Mouse (Mus musculus) skeletal muscle tissue, adult 2 months (tissue): Measurements from ENCODE around the gene Gpr19.
A peak's percentile ranks its signal among the peaks of the same experiment; 100 is the strongest.

Experiments
- DNase-seq: peaks from one replicate; pipeline ENCODE4 v3.0.0-alpha.2; 2012; ENCODE audit warnings: low read depth, low spot score

The Gpr19 gene

GRCm38 (mm10) chr6:134898095-134898965 lies at the start of gene Gpr19:
Gpr19 (minus strand) TSS chr6:134898578.
- DNase-seq: peak; percentile 96

GRCm38 (mm10) chr6:134947311-134948087 lies 49.1 kb upstream of the Gpr19 start:
- peak; percentile 68 for DNase-seq

GRCm38 (mm10) chr6:134946858-134947257 lies 48.5 kb upstream of the Gpr19 start:
- no peak for DNase-seq

GRCm38 (mm10) chr6:134946054-134946453 lies 47.7 kb upstream of the Gpr19 start:
- no peak for DNase-seq

- DNase-seq: no peak
These were observed 45.5 kb upstream of the Gpr19 start for GRCm38 (mm10) chr6:134943759-134944407.

- DNase-seq: no peak
These were observed 41.4 kb upstream of the Gpr19 start for GRCm38 (mm10) chr6:134939781-134940180.

- no peak for DNase-seq
These were observed 35.9 kb upstream of the Gpr19 start for GRCm38 (mm10) chr6:134934305-134934704.

- no peak for DNase-seq
These were observed 34.8 kb upstream of the Gpr19 start for GRCm38 (mm10) chr6:134933207-134933558.

- no peak for DNase-seq
These were observed 34.3 kb upstream of the Gpr19 start for GRCm38 (mm10) chr6:134932486-134933206.

- no peak for DNase-seq
These were observed 32.8 kb upstream of the Gpr19 start for GRCm38 (mm10) chr6:134931146-134931545.

- no peak for DNase-seq
These were observed 32.0 kb upstream of the Gpr19 start for GRCm38 (mm10) chr6:134930383-134930782.

- DNase-seq: no peak
These were observed 31.5 kb upstream of the Gpr19 start for GRCm38 (mm10) chr6:134929926-134930325.

GRCm38 (mm10) chr6:134928889-134929310 lies 30.5 kb upstream of the Gpr19 start:
- no peak for DNase-seq

- peak; percentile 93 for DNase-seq
These were observed 29.9 kb upstream of the Gpr19 start for GRCm38 (mm10) chr6:134928096-134928888.

GRCm38 (mm10) chr6:134927595-134928095 lies 29.3 kb upstream of the Gpr19 start:
- DNase-seq: no peak

- no peak for DNase-seq
These were observed 28.6 kb upstream of the Gpr19 start for GRCm38 (mm10) chr6:134926803-134927594.

- DNase-seq: no peak
These were observed 27.9 kb upstream of the Gpr19 start for GRCm38 (mm10) chr6:134926338-134926705.

- no peak for DNase-seq
These were observed 27.4 kb upstream of the Gpr19 start for GRCm38 (mm10) chr6:134925673-134926337.

GRCm38 (mm10) chr6:134924262-134924661 lies 25.9 kb upstream of the Gpr19 start:
- DNase-seq: no peak
